ENCODE assay signal across 8 mouse cellular contexts in the genomic region with DNA sequence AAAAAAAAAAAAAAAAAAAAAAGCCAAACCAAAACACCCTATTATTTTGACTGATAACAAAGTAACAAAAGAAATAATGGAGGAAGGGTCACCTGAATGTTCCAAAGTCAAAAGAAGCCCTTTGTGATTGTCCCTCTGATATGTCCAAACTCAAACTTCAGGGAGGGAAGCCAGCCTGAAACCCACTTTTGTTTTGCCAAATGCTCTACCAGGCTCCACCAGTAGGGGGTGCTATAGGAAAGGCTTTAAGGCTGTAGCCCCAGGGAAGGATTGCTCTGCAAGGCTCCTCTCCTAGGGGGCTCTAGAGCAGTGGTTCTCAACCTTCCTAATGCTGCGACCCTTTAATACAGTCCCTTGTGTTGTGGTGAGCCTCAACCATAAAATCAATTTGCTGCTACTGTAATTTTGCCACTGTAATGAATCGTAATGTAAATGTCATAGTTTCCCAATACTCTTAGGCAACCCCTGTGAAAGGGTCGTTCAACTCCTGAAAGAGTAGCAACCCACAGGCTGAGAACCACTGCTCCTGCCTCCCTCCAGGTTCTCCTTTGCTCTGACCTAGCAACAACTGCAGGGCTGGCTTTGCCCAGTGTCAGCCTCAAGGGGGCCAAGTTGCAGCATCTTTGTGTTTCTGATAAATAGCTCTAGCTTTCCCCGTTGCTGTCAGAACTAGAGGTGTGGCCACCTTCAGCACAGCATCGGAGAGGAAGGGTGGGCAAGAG. TPM values are rescaled to one million over a fixed set of nuclear protein-coding genes. Genes with fewer than 3 reads are reported as not detected.
DNase-seq lines count a peak whose midpoint lies in the region; ATAC-seq and TF ChIP-seq lines count a peak whose summit lies in the region.

No protein-coding gene starts in this region.

- H3K4me1 ChIP-seq in forebrain, embryonic 14.5 days (ENCODE audit: control insufficient read depth, insufficient read depth, low read length): no peaks in the 10 kb centered on the region
- no peaks in the 10 kb centered on the region for H3K4me1 ChIP-seq in hindbrain, postnatal 0 days (ENCODE audit: insufficient read depth, low read length)
- H3K4me1 ChIP-seq in liver, embryonic 11.5 days (replicated peaks; ENCODE audit: control insufficient read depth, insufficient read depth, low read length): no peaks in the 10 kb centered on the region
- no peaks in the 10 kb centered on the region for H3K4me1 ChIP-seq in neural tube, embryonic 12.5 days

- H3K9me3 ChIP-seq in forebrain, embryonic 14.5 days (replicated peaks; ENCODE audit: control insufficient read depth, low read length): no peaks in the 10 kb centered on the region
- no peaks in the 10 kb centered on the region for H3K9me3 ChIP-seq in hindbrain, postnatal 0 days (ENCODE audit: low read length)
- no peaks in the 10 kb centered on the region for H3K9me3 ChIP-seq in liver, embryonic 11.5 days (ENCODE audit: control insufficient read depth, low read length)
- H3K9me3 ChIP-seq in neural tube, embryonic 12.5 days: no peaks in the 10 kb centered on the region

- H3K27me3 ChIP-seq in forebrain, embryonic 14.5 days (replicated peaks; ENCODE audit: control insufficient read depth, insufficient read depth, low read length): no peaks in the 10 kb centered on the region
- H3K27me3 ChIP-seq in hindbrain, postnatal 0 days (ENCODE audit: insufficient read depth, low read length): no peaks in the 10 kb centered on the region
- H3K27me3 ChIP-seq in liver, embryonic 11.5 days (replicated peaks; ENCODE audit: control insufficient read depth, insufficient read depth, low read length): no peaks in the 10 kb centered on the region
- H3K27me3 ChIP-seq in neural tube, embryonic 12.5 days (replicated peaks): no peaks in the 10 kb centered on the region

- peaks cover 57% of the 10 kb centered on the region for H3K36me3 ChIP-seq in forebrain, embryonic 14.5 days (ENCODE audit: control insufficient read depth, insufficient read depth, low read length)
- H3K36me3 ChIP-seq in hindbrain, postnatal 0 days (ENCODE audit: insufficient read depth, low read length): peaks cover 16% of the 10 kb centered on the region; the same call in 1 of the 2 replicates
- H3K36me3 ChIP-seq in liver, embryonic 11.5 days (ENCODE audit: control insufficient read depth, insufficient read depth, low read length): peaks cover 2% of the 10 kb centered on the region; the same call in 1 of the 2 replicates
- peaks cover 40% of the 10 kb centered on the region for H3K36me3 ChIP-seq in neural tube, embryonic 12.5 days

- WGBS in forebrain, embryonic 14.5 days: 54% methylated on average over 5 of the region's 5 CpGs
- WGBS in hindbrain, postnatal 0 days: 25% methylated on average over 5 of the region's 5 CpGs
- WGBS in liver, embryonic 11.5 days: 43% methylated on average over 5 of the region's 5 CpGs
- 46% methylated on average over 5 of the region's 5 CpGs for WGBS in neural tube, embryonic 12.5 days

- H3K4me3 ChIP-seq in forebrain, embryonic 14.5 days (ENCODE audit: low read depth, low read length): no peak overlapping the region
- H3K4me3 ChIP-seq in hindbrain, postnatal 0 days (ENCODE audit: low read length): no peak overlapping the region
- no peak overlapping the region for H3K4me3 ChIP-seq in liver, embryonic 11.5 days (ENCODE audit: low read depth, low read length)
- no peak overlapping the region for H3K4me3 ChIP-seq in neural tube, embryonic 12.5 days

- no peak overlapping the region for H3K9ac ChIP-seq in forebrain, embryonic 14.5 days (ENCODE audit: low read length)
- no peak overlapping the region for H3K9ac ChIP-seq in hindbrain, postnatal 0 days (replicated peaks; ENCODE audit: low read length)
- no peak overlapping the region for H3K9ac ChIP-seq in liver, embryonic 11.5 days (ENCODE audit: low read depth, low read length)
- H3K9ac ChIP-seq in neural tube, embryonic 12.5 days: no peak overlapping the region

- DNase-seq in ovary, postnatal 10 days (ENCODE audit: low spot score): peak; percentile 48
- DNase-seq in ovary, adult 18-20 months (ENCODE audit: low spot score): no peak
- DNase-seq in cerebellum, adult 11-12 months: peak; percentile 58
- DNase-seq in forebrain, embryonic 14.5 days (ENCODE audit: low spot score): peak; percentile 88
- peak; percentile 87 for DNase-seq in hindbrain, postnatal 0 days (ENCODE audit: low spot score)
- DNase-seq in liver, embryonic 11.5 days (ENCODE audit: low spot score): peak; percentile 71
- DNase-seq in testis, postnatal 14 days (ENCODE audit: low spot score): peak; percentile 57

- peak; percentile 85 for TF ChIP-seq CTCF in hindbrain, postnatal 0 days (IDR thresholded peaks at IDR 0.05; ENCODE audit: low read depth)

- peak; percentile 60; the same call in 1 of the 2 replicates for ATAC-seq in forebrain, embryonic 14.5 days
- ATAC-seq in hindbrain, postnatal 0 days: peak; percentile 62; the same call in 1 of the 2 replicates
- no peak; the same call in 1 of the 2 replicates for ATAC-seq in liver, embryonic 11.5 days (replicated peaks; ENCODE audit: low FRiP score)
- ATAC-seq in neural tube, embryonic 12.5 days (ENCODE audit: low FRiP score, low read depth): peak; percentile 71; the same call in 1 of the 2 replicates

- no peak overlapping the region for H3K27ac ChIP-seq in forebrain, embryonic 14.5 days (ENCODE audit: low read depth, low read length)
- H3K27ac ChIP-seq in hindbrain, postnatal 0 days: peak overlapping the region; percentile 70
- H3K27ac ChIP-seq in liver, embryonic 11.5 days (ENCODE audit: low read depth, low read length): no peak overlapping the region
- H3K27ac ChIP-seq in neural tube, embryonic 12.5 days: no peak overlapping the region

- H3K4me2 ChIP-seq in forebrain, embryonic 14.5 days (ENCODE audit: low read length): no peak overlapping the region
- H3K4me2 ChIP-seq in hindbrain, postnatal 0 days (ENCODE audit: low read depth, low read length): no peak overlapping the region
- H3K4me2 ChIP-seq in liver, embryonic 11.5 days: no peak overlapping the region
- H3K4me2 ChIP-seq in neural tube, embryonic 12.5 days (replicated peaks): no peak overlapping the region

RNA-seq across cellular contexts. Expression of gene Atp1a3, which starts 24.4 kb away (rescaled TPM):
- 122 and 183 TPM in 2 replicates for polyA plus RNA-seq in forebrain, embryonic 14.5 days (2014; fragmentation: Nextera tagmentation; extraction: Ambion mirVana)
- 572 and 588 TPM in 2 replicates for total RNA-seq in hindbrain, postnatal 0 days (2014; rRNA removed)
- polyA plus RNA-seq in hindbrain, postnatal 0 days (2015; fragmentation: Nextera tagmentation; extraction: Ambion mirVana): 649 and 730 TPM in 2 replicates
- polyA plus RNA-seq in liver, embryonic 11.5 days (2014; fragmentation: Nextera tagmentation; extraction: Ambion mirVana): 1.4 and 1.5 TPM in 2 replicates
- polyA plus RNA-seq in neural tube, embryonic 12.5 days (2016; fragmentation: Nextera tagmentation; extraction: Ambion mirVana): 110 and 118 TPM in 2 replicates

RNA-seq across cellular contexts. Expression of gene Grik5, which starts 42.0 kb away (rescaled TPM):
- 11.2 and 14.2 TPM in 2 replicates for polyA plus RNA-seq in forebrain, embryonic 14.5 days (2014; fragmentation: Nextera tagmentation; extraction: Ambion mirVana)
- 141 and 142 TPM in 2 replicates for total RNA-seq in hindbrain, postnatal 0 days (2014; rRNA removed)
- 14.6 and 14.8 TPM in 2 replicates for polyA plus RNA-seq in hindbrain, postnatal 0 days (2015; fragmentation: Nextera tagmentation; extraction: Ambion mirVana)
- 3.5 and 5.3 TPM in 2 replicates for polyA plus RNA-seq in liver, embryonic 11.5 days (2014; fragmentation: Nextera tagmentation; extraction: Ambion mirVana)
- polyA plus RNA-seq in neural tube, embryonic 12.5 days (2016; fragmentation: Nextera tagmentation; extraction: Ambion mirVana): 18.6 and 19.5 TPM in 2 replicates

RNA-seq across cellular contexts. Expression of gene Zfp574, which starts 42.2 kb away (rescaled TPM):
- 18.9 and 28.4 TPM in 2 replicates for polyA plus RNA-seq in forebrain, embryonic 14.5 days (2014; fragmentation: Nextera tagmentation; extraction: Ambion mirVana)
- total RNA-seq in hindbrain, postnatal 0 days (2014; rRNA removed): 38.4 and 40.4 TPM in 2 replicates
- polyA plus RNA-seq in hindbrain, postnatal 0 days (2015; fragmentation: Nextera tagmentation; extraction: Ambion mirVana): 23.7 and 26.3 TPM in 2 replicates
- polyA plus RNA-seq in liver, embryonic 11.5 days (2014; fragmentation: Nextera tagmentation; extraction: Ambion mirVana): 22.8 and 23.1 TPM in 2 replicates
- polyA plus RNA-seq in neural tube, embryonic 12.5 days (2016; fragmentation: Nextera tagmentation; extraction: Ambion mirVana): 38.7 and 39.2 TPM in 2 replicates

RNA-seq across cellular contexts. Expression of gene Rabac1, which starts 57.6 kb away (rescaled TPM):
- 240 and 248 TPM in 2 replicates for polyA plus RNA-seq in forebrain, embryonic 14.5 days (2014; fragmentation: Nextera tagmentation; extraction: Ambion mirVana)
- 705 and 708 TPM in 2 replicates for total RNA-seq in hindbrain, postnatal 0 days (2014; rRNA removed)
- polyA plus RNA-seq in hindbrain, postnatal 0 days (2015; fragmentation: Nextera tagmentation; extraction: Ambion mirVana): 497 and 530 TPM in 2 replicates
- 91.3 and 101 TPM in 2 replicates for polyA plus RNA-seq in liver, embryonic 11.5 days (2014; fragmentation: Nextera tagmentation; extraction: Ambion mirVana)
- polyA plus RNA-seq in neural tube, embryonic 12.5 days (2016; fragmentation: Nextera tagmentation; extraction: Ambion mirVana): 151 and 154 TPM in 2 replicates

Comparison
In these comparisons a context has a peak if more than half of its experiments do, and no peak if none do; other contexts are left out.
1. RNA of gene Atp1a3, which starts 24.4 kb away (polyA plus RNA-seq): 649 to 730 TPM in hindbrain, postnatal 0 days, 122 to 183 TPM in forebrain, embryonic 14.5 days and 110 to 118 TPM in neural tube, embryonic 12.5 days; 1.4 to 1.5 TPM in liver, embryonic 11.5 days; every median in the first group is over 10 times any median in the second.